ENCODE assay signal across 15 mouse cellular contexts in genomic region chr11:120576365-120576981, GRCm38 (mm10). TPM values are rescaled to one million over a fixed set of nuclear protein-coding genes. Genes with fewer than 3 reads are reported as not detected.
DNase-seq lines count a peak whose midpoint lies in the region; ATAC-seq and TF ChIP-seq lines count a peak whose summit lies in the region.
"Had no signal": no experiment of that assay in that cellular context is flagged by ENCODE, and none has a peak within 500 bp of the region (broad histone marks: within the 10 kb centered on the region; RNA-seq: fewer than 3 reads in every experiment).

No protein-coding gene starts in this region.

- peak; percentile 11 for DNase-seq in adrenal gland, postnatal 10 days
- DNase-seq in adrenal gland, postnatal 36 days = no peak
- DNase-seq in lung, adult 2 months = no peak
- DNase-seq in lung, postnatal 25 days (ENCODE audit: low spot score) = no peak
- DNase-seq in limb, embryonic 10.5 days (ENCODE audit: low spot score) = no peak
- DNase-seq in lung, postnatal 4 days = no peak
- no peak for DNase-seq in urinary bladder, postnatal 4 days (ENCODE audit: low spot score in 2 of 2)
- DNase-seq: gastrocnemius, postnatal 14 days; heart, postnatal 14 days had no signal

- H3K9ac ChIP-seq in stomach, embryonic 16.5 days (ENCODE audit: low read length) = no peak overlapping the region; the same call in 1 of the 2 replicates
- H3K9ac ChIP-seq: limb, embryonic 15.5 days had no signal

- no peaks in the 10 kb centered on the region for H3K9me3 ChIP-seq in limb, embryonic 10.5 days (replicated peaks)
- H3K9me3 ChIP-seq in stomach, embryonic 16.5 days (replicated peaks; ENCODE audit: control insufficient read depth, low read length) = no peaks in the 10 kb centered on the region
- H3K9me3 ChIP-seq: G1E; limb, embryonic 15.5 days had no signal

- 81% methylated on average over 3 of the region's 3 CpGs for WGBS in lung, adult 2 months
- WGBS in limb, embryonic 10.5 days = 81% methylated on average over 3 of the region's 3 CpGs
- 76% methylated on average over 3 of the region's 3 CpGs for WGBS in stomach, embryonic 16.5 days

- H3K27me3 ChIP-seq in limb, embryonic 10.5 days (ENCODE audit: low read depth, poor library complexity, severe bottlenecking) = no peaks in the 10 kb centered on the region
- H3K27me3 ChIP-seq in stomach, embryonic 16.5 days (ENCODE audit: control insufficient read depth, insufficient read depth, low read length) = no peaks in the 10 kb centered on the region
- H3K27me3 ChIP-seq: limb, embryonic 15.5 days had no signal

- H3K4me1 ChIP-seq in lung, adult 2 months (ENCODE audit: control insufficient read depth, insufficient read depth, low read length) = peaks cover 23% of the 10 kb centered on the region
- peaks cover 48% of the 10 kb centered on the region for H3K4me1 ChIP-seq in limb, embryonic 10.5 days
- peaks cover 26% of the 10 kb centered on the region for H3K4me1 ChIP-seq in stomach, embryonic 16.5 days (ENCODE audit: control insufficient read depth, insufficient read depth, low read length)

- H3K4me3 ChIP-seq in lung, adult 2 months (replicated peaks; ENCODE audit: extremely low read depth, low read depth, low read length) = no peak overlapping the region
- H3K4me3 ChIP-seq in limb, embryonic 10.5 days = 0 out of 2 replicates have a peak overlapping the region, but pooled peaks have one; percentile 9
- H3K4me3 ChIP-seq in stomach, embryonic 16.5 days (replicated peaks; ENCODE audit: low read length) = no peak overlapping the region
- H3K4me3 ChIP-seq: limb, embryonic 15.5 days had no signal

- H3K36me3 ChIP-seq in limb, embryonic 10.5 days = peaks cover 43% of the 10 kb centered on the region
- peaks cover 21% of the 10 kb centered on the region for H3K36me3 ChIP-seq in stomach, embryonic 16.5 days (ENCODE audit: control insufficient read depth, insufficient read depth, low read length)

- 0 out of 2 replicates have a peak, but pooled peaks have one; percentile 5 for TF ChIP-seq POLR2A in lung, adult 2 months (IDR thresholded peaks at IDR 0.05; ENCODE audit: borderline replicate concordance, extremely low read depth, low read depth, low read length)

- no peak overlapping the region; the same call in 1 of the 2 replicates for H3K27ac ChIP-seq in limb, embryonic 10.5 days
- 0 out of 2 replicates have a peak overlapping the region, but pooled peaks have one; percentile 17 for H3K27ac ChIP-seq in stomach, embryonic 16.5 days (ENCODE audit: low read length)
- H3K27ac ChIP-seq: limb, embryonic 15.5 days had no signal

- ATAC-seq in stomach, embryonic 16.5 days (ENCODE audit: insufficient read depth, low FRiP score) = no peak

- H3K4me2 ChIP-seq in stomach, embryonic 16.5 days (ENCODE audit: low read depth, low read length) = no peak overlapping the region
- H3K4me2 ChIP-seq: limb, embryonic 15.5 days; midbrain, embryonic 11.5 days had no signal

- TF ChIP-seq CTCF in lung, adult 2 months (IDR thresholded peaks at IDR 0.05; ENCODE audit: insufficient read depth, low read length) = no peak

RNA-seq across cellular contexts. Expression of gene P4hb, which starts 3.4 kb away (rescaled TPM):
- total RNA-seq in adrenal gland, postnatal 10 days (2021) = 100 to 1,000 TPM; 424 to 571 TPM
- total RNA-seq in adrenal gland, postnatal 36 days (2021) = 100 to 1,000 TPM; 490 to 574 TPM
- 192 and 254 TPM in 2 replicates for polyA plus RNA-seq in lung, adult 2 months (2012; rRNA removed)
- polyA plus RNA-seq in limb, embryonic 10.5 days (2016; fragmentation: Nextera tagmentation; extraction: Ambion mirVana) = 613 and 656 TPM in 2 replicates
- polyA plus RNA-seq in stomach, embryonic 16.5 days (2015; fragmentation: Nextera tagmentation; extraction: Ambion mirVana) = 1,026 and 1,183 TPM in 2 replicates

RNA-seq across cellular contexts. Expression of gene Arhgdia, which starts 5.0 kb away (rescaled TPM):
- 100 to 1,000 TPM; 281 to 286 TPM for total RNA-seq in adrenal gland, postnatal 10 days (2021)
- 100 to 1,000 TPM; 348 to 361 TPM for total RNA-seq in adrenal gland, postnatal 36 days (2021)
- polyA plus RNA-seq in lung, adult 2 months (2012; rRNA removed) = 890 and 923 TPM in 2 replicates
- polyA plus RNA-seq in limb, embryonic 10.5 days (2016; fragmentation: Nextera tagmentation; extraction: Ambion mirVana) = 742 and 814 TPM in 2 replicates
- polyA plus RNA-seq in stomach, embryonic 16.5 days (2015; fragmentation: Nextera tagmentation; extraction: Ambion mirVana) = 543 and 584 TPM in 2 replicates

RNA-seq across cellular contexts. Expression of gene Alyref, which starts 21.7 kb away (rescaled TPM):
- 100 to 1,000 TPM; 112 to 114 TPM for total RNA-seq in adrenal gland, postnatal 10 days (2021)
- total RNA-seq in adrenal gland, postnatal 36 days (2021) = 10 to 100 TPM; 97.0 to 99.2 TPM
- polyA plus RNA-seq in lung, adult 2 months (2012; rRNA removed) = 26.1 and 29.1 TPM in 2 replicates
- polyA plus RNA-seq in limb, embryonic 10.5 days (2016; fragmentation: Nextera tagmentation; extraction: Ambion mirVana) = 720 and 728 TPM in 2 replicates
- polyA plus RNA-seq in stomach, embryonic 16.5 days (2015; fragmentation: Nextera tagmentation; extraction: Ambion mirVana) = 37.0 and 55.5 TPM in 2 replicates

RNA-seq across cellular contexts. Expression of gene Anapc11, which starts 21.7 kb away (rescaled TPM):
- total RNA-seq in adrenal gland, postnatal 10 days (2021) = 10 to 100 TPM; 73.1 to 86.4 TPM
- total RNA-seq in adrenal gland, postnatal 36 days (2021) = 100 to 1,000 TPM in 1 of 2 experiments, 10 to 100 TPM in 1; 86.0 to 102 TPM
- polyA plus RNA-seq in lung, adult 2 months (2012; rRNA removed) = 136 and 159 TPM in 2 replicates
- 201 and 207 TPM in 2 replicates for polyA plus RNA-seq in limb, embryonic 10.5 days (2016; fragmentation: Nextera tagmentation; extraction: Ambion mirVana)
- polyA plus RNA-seq in stomach, embryonic 16.5 days (2015; fragmentation: Nextera tagmentation; extraction: Ambion mirVana) = 176 and 181 TPM in 2 replicates

RNA-seq across cellular contexts. Expression of gene Ppp1r27, which starts 25.5 kb away (rescaled TPM):
- 10 to 100 TPM in 1 of 2 experiments, 1 to 10 TPM in 1; 7.1 to 21.8 TPM for total RNA-seq in adrenal gland, postnatal 10 days (2021)
- 1 to 10 TPM in 1 of 2 experiments, under 1 TPM in 1; 0.56 to 1.3 TPM for total RNA-seq in adrenal gland, postnatal 36 days (2021)
- polyA plus RNA-seq in lung, adult 2 months (2012; rRNA removed) = 3.3 TPM in 1 of 2 replicates, not detected in the other
- 0.25 and 0.26 TPM in 2 replicates for polyA plus RNA-seq in limb, embryonic 10.5 days (2016; fragmentation: Nextera tagmentation; extraction: Ambion mirVana)
- 2.9 TPM in 1 of 2 replicates, not detected in the other for polyA plus RNA-seq in stomach, embryonic 16.5 days (2015; fragmentation: Nextera tagmentation; extraction: Ambion mirVana)
- total RNA-seq: G1E; layer of hippocampus, postnatal 10 days had no signal
- polyA plus RNA-seq: G1E; midbrain, embryonic 11.5 days; spleen, adult 2 months had no signal

Comparison
In these comparisons a context has a peak if more than half of its experiments do, and no peak if none do; other contexts are left out.
1. RNA of gene Alyref, which starts 21.7 kb away (polyA plus RNA-seq): 720 to 728 TPM in limb, embryonic 10.5 days; 37.0 to 55.5 TPM in stomach, embryonic 16.5 days and 26.1 to 29.1 TPM in lung, adult 2 months; every median in the first group is over 10 times any median in the second.